26 mouse cellular contexts compared by ENCODE assay signal in genomic region chr12:31157453-31157852, GRCm38 (mm10).
DNase-seq lines count a peak whose midpoint lies in the region; ATAC-seq and TF ChIP-seq lines count a peak whose summit lies in the region.
"Had no signal": no experiment of that assay in that cellular context is flagged by ENCODE, and none has a peak within 500 bp of the region (broad histone marks: within the 10 kb centered on the region; RNA-seq: fewer than 3 reads in every experiment).

No protein-coding gene starts in this region.

- H3K4me2 ChIP-seq in lung, embryonic 14.5 days = no peak overlapping the region
- no peak overlapping the region for H3K4me2 ChIP-seq in lung, postnatal 0 days (replicated peaks; ENCODE audit: low read depth, low read length)
- H3K4me2 ChIP-seq in stomach, embryonic 16.5 days (ENCODE audit: low read depth, low read length) = no peak overlapping the region
- H3K4me2 ChIP-seq in stomach, postnatal 0 days (replicated peaks; ENCODE audit: low read depth) = no peak overlapping the region
- H3K4me2 ChIP-seq: forebrain, embryonic 13.5 days; heart, embryonic 13.5 days; hindbrain, embryonic 14.5 days had no signal

- 59% methylated on average over 3 of the region's 3 CpGs for WGBS in lung, embryonic 14.5 days
- WGBS in lung, postnatal 0 days = 55% methylated on average over 3 of the region's 3 CpGs
- WGBS in stomach, embryonic 16.5 days = 65% methylated on average over 3 of the region's 3 CpGs
- WGBS in stomach, postnatal 0 days = 74% methylated on average over 3 of the region's 3 CpGs

- peak overlapping the region; percentile 18; the same call in 1 of the 2 replicates for H3K27ac ChIP-seq in lung, embryonic 14.5 days (ENCODE audit: low read depth)
- no peak overlapping the region for H3K27ac ChIP-seq in lung, postnatal 0 days (ENCODE audit: low read length)
- H3K27ac ChIP-seq in stomach, embryonic 16.5 days (ENCODE audit: low read length) = no peak overlapping the region
- H3K27ac ChIP-seq in stomach, postnatal 0 days (replicated peaks) = no peak overlapping the region; the same call in 1 of the 2 replicates
- H3K27ac ChIP-seq: forebrain, embryonic 10.5 days; forebrain, embryonic 13.5 days; heart, adult 2 months; heart, embryonic 10.5 days; heart, embryonic 13.5 days; hindbrain, embryonic 14.5 days had no signal

- no peak overlapping the region for H3K4me3 ChIP-seq in lung, embryonic 14.5 days (ENCODE audit: low read depth, low read length)
- no peak overlapping the region for H3K4me3 ChIP-seq in lung, postnatal 0 days (ENCODE audit: low read depth, low read length)
- no peak overlapping the region for H3K4me3 ChIP-seq in stomach, embryonic 16.5 days (replicated peaks; ENCODE audit: low read length)
- H3K4me3 ChIP-seq in stomach, postnatal 0 days (ENCODE audit: low read depth, low read length) = no peak overlapping the region
- H3K4me3 ChIP-seq: forebrain, embryonic 10.5 days; forebrain, embryonic 13.5 days; heart, adult 2 months; heart, embryonic 10.5 days; heart, embryonic 13.5 days had no signal

- no peaks in the 10 kb centered on the region for H3K27me3 ChIP-seq in lung, embryonic 14.5 days (ENCODE audit: insufficient read depth, low read length)
- no peaks in the 10 kb centered on the region for H3K27me3 ChIP-seq in lung, postnatal 0 days (replicated peaks; ENCODE audit: insufficient read depth, low read length)
- H3K27me3 ChIP-seq in stomach, embryonic 16.5 days (ENCODE audit: control insufficient read depth, insufficient read depth, low read length) = no peaks in the 10 kb centered on the region
- no peaks in the 10 kb centered on the region for H3K27me3 ChIP-seq in stomach, postnatal 0 days (ENCODE audit: control insufficient read depth, insufficient read depth, low read length)
- H3K27me3 ChIP-seq: CH12.LX; forebrain, embryonic 13.5 days; heart, embryonic 13.5 days; Patski had no signal

- TF ChIP-seq EP300 in lung, postnatal 0 days (IDR thresholded peaks at IDR 0.05) = no peak
- no peak for TF ChIP-seq EP300 in stomach, postnatal 0 days (optimal IDR thresholded peaks at IDR 0.05)

- peak; percentile 24 for DNase-seq in lung, embryonic 14.5 days
- no peak for DNase-seq in lung, postnatal 4 days
- peak; percentile 44 for DNase-seq in lung, postnatal 0 days (ENCODE audit: low spot score)
- no peak for DNase-seq in lung, adult 18-20 months
- DNase-seq in stomach, postnatal 0 days (ENCODE audit: low spot score) = no peak
- DNase-seq: adrenal gland, postnatal 10 days; adrenal gland, postnatal 36 days; B cell, adult 2 months; cerebellum, adult 18-20 months; cerebellum, adult 9-10 months; cerebellum, postnatal 14 days; gastrocnemius, postnatal 10 days; gastrocnemius, postnatal 36 days; heart, adult 2 months; heart, postnatal 14 days; heart, postnatal 4 days had no signal

- no peak overlapping the region for H3K9ac ChIP-seq in lung, embryonic 14.5 days
- no peak overlapping the region for H3K9ac ChIP-seq in lung, postnatal 0 days (replicated peaks; ENCODE audit: low read depth)
- H3K9ac ChIP-seq in stomach, embryonic 16.5 days (ENCODE audit: low read length) = no peak overlapping the region
- H3K9ac ChIP-seq in stomach, postnatal 0 days (ENCODE audit: low read length) = no peak overlapping the region
- H3K9ac ChIP-seq: forebrain, embryonic 13.5 days; heart, embryonic 13.5 days; hindbrain, embryonic 14.5 days had no signal

- no peaks in the 10 kb centered on the region for H3K36me3 ChIP-seq in lung, embryonic 14.5 days (ENCODE audit: insufficient read depth)
- no peaks in the 10 kb centered on the region for H3K36me3 ChIP-seq in lung, postnatal 0 days (ENCODE audit: insufficient read depth, low read length)
- H3K36me3 ChIP-seq in stomach, embryonic 16.5 days (ENCODE audit: control insufficient read depth, insufficient read depth, low read length) = no peaks in the 10 kb centered on the region
- H3K36me3 ChIP-seq in stomach, postnatal 0 days (ENCODE audit: control insufficient read depth, insufficient read depth, low read length) = no peaks in the 10 kb centered on the region
- H3K36me3 ChIP-seq: forebrain, embryonic 10.5 days; G1E; heart, embryonic 10.5 days; heart, embryonic 13.5 days had no signal

- H3K4me1 ChIP-seq in lung, embryonic 14.5 days (ENCODE audit: insufficient read depth) = peaks cover 16% of the 10 kb centered on the region
- H3K4me1 ChIP-seq in lung, postnatal 0 days (ENCODE audit: insufficient read depth, low read depth, low read length) = peaks cover 9% of the 10 kb centered on the region; the same call in 1 of the 2 replicates
- H3K4me1 ChIP-seq in stomach, embryonic 16.5 days (ENCODE audit: control insufficient read depth, insufficient read depth, low read length) = no peaks in the 10 kb centered on the region; the same call in 1 of the 2 replicates
- H3K4me1 ChIP-seq in stomach, postnatal 0 days (replicated peaks; ENCODE audit: control insufficient read depth, insufficient read depth) = no peaks in the 10 kb centered on the region
- H3K4me1 ChIP-seq: forebrain, embryonic 10.5 days; forebrain, embryonic 13.5 days; heart, embryonic 13.5 days had no signal

- peak; percentile 74 for ATAC-seq in lung, embryonic 14.5 days (ENCODE audit: insufficient read depth)
- ATAC-seq in lung, postnatal 0 days = no peak
- ATAC-seq in stomach, embryonic 16.5 days (ENCODE audit: insufficient read depth, low FRiP score) = peak; percentile 25; the same call in 1 of the 2 replicates
- no peak for ATAC-seq in stomach, postnatal 0 days (ENCODE audit: low FRiP score, low TSS enrichment)
- ATAC-seq: forebrain, embryonic 13.5 days; forebrain, embryonic 16.5 days; Patski had no signal

- TF ChIP-seq CTCF in lung, embryonic 14.5 days (IDR thresholded peaks at IDR 0.05; ENCODE audit: low read depth) = no peak
- TF ChIP-seq CTCF in lung, postnatal 0 days (IDR thresholded peaks at IDR 0.05) = no peak
- no peak for TF ChIP-seq CTCF in stomach, postnatal 0 days (IDR thresholded peaks at IDR 0.05; ENCODE audit: low read depth)

- no peaks in the 10 kb centered on the region for H3K9me3 ChIP-seq in lung, embryonic 14.5 days (ENCODE audit: low read depth, low read length)
- no peaks in the 10 kb centered on the region for H3K9me3 ChIP-seq in lung, postnatal 0 days (ENCODE audit: low read length)
- no peaks in the 10 kb centered on the region for H3K9me3 ChIP-seq in stomach, embryonic 16.5 days (replicated peaks; ENCODE audit: control insufficient read depth, low read length)
- no peaks in the 10 kb centered on the region for H3K9me3 ChIP-seq in stomach, postnatal 0 days (ENCODE audit: control insufficient read depth, low read length)
- H3K9me3 ChIP-seq: forebrain, embryonic 10.5 days; forebrain, embryonic 13.5 days; G1E; heart, embryonic 10.5 days; heart, embryonic 13.5 days had no signal

Comparison
In these comparisons a context has a peak if more than half of its experiments do, and no peak if none do; other contexts are left out.
1. ATAC-seq: peak in lung, embryonic 14.5 days (single experiment) and stomach, embryonic 16.5 days (single experiment); none in lung, postnatal 0 days (single experiment) and stomach, postnatal 0 days (single experiment).
2. DNase-seq: peak in lung, embryonic 14.5 days (single experiment) and lung, postnatal 0 days (single experiment); none in lung, postnatal 4 days (0 of 2), lung, adult 18-20 months (0 of 2) and stomach, postnatal 0 days (single experiment).